Mouse (Mus musculus): ENCODE measurements around the gene Cdh12. TPM values are rescaled to one million over a fixed set of nuclear protein-coding genes. Genes with fewer than 3 reads are reported as not detected.
"Not testable (repeated sequence)": the region's sequence is repeated elsewhere in the genome, so short reads cannot be mapped to it uniquely, and the experiment has no call there.

Cdh12 gene
- polyA plus RNA-seq, 1 experiment from 2014 or later: 0.65 TPM

GRCm38 (mm10) chr15:20971041-20971440 lies 522.0 kb downstream of the Cdh12 start:
- H3K9ac ChIP-seq: no peak overlapping the region
- no peaks in the 10 kb centered on the region for H3K27me3 ChIP-seq (replicated peaks)
- H3K27ac ChIP-seq: no peak overlapping the region
- no peaks in the 10 kb centered on the region for H3K36me3 ChIP-seq
- 91% methylated on average over 2 of the region's 2 CpGs for WGBS
- H3K4me1 ChIP-seq (replicated peaks): no peaks in the 10 kb centered on the region
- ATAC-seq: no peak
- H3K4me2 ChIP-seq (replicated peaks): no peak overlapping the region
- H3K9me3 ChIP-seq: no peaks in the 10 kb centered on the region
- H3K4me3 ChIP-seq (replicated peaks): no peak overlapping the region

GRCm38 (mm10) chr15:21000541-21000940 lies 551.5 kb downstream of the Cdh12 start:
- H3K4me3 ChIP-seq (replicated peaks): no peak overlapping the region
- H3K9me3 ChIP-seq: no peaks in the 10 kb centered on the region
- ATAC-seq: no peak
- no peak overlapping the region for H3K4me2 ChIP-seq (replicated peaks)
- no peak overlapping the region for H3K9ac ChIP-seq
- WGBS: 88% methylated on average over 4 of the region's 4 CpGs
- H3K27me3 ChIP-seq (replicated peaks): no peaks in the 10 kb centered on the region
- H3K4me1 ChIP-seq (replicated peaks): no peaks in the 10 kb centered on the region
- no peak overlapping the region for H3K27ac ChIP-seq
- no peaks in the 10 kb centered on the region for H3K36me3 ChIP-seq

- Histone ChIP-seq H3K9ac (no peak overlapping the region), H3K4me2 (replicated peaks) (no peak overlapping the region), H3K4me3 (replicated peaks) (no peak overlapping the region), H3K27me3 (replicated peaks) (no peaks in the 10 kb centered on the region), H3K36me3 (no peaks in the 10 kb centered on the region), H3K27ac (no peak overlapping the region), H3K4me1 (replicated peaks) (no peaks in the 10 kb centered on the region), H3K9me3 (no peaks in the 10 kb centered on the region)
- 89% methylated on average over 2 of the region's 2 CpGs for WGBS
- no peak for ATAC-seq
These were observed 558.9 kb downstream of the Cdh12 start for GRCm38 (mm10) chr15:21007931-21008330.

- Histone ChIP-seq H3K4me1 (replicated peaks) (no peaks in the 10 kb centered on the region), H3K27ac (no peak overlapping the region), H3K36me3 (no peaks in the 10 kb centered on the region), H3K27me3 (replicated peaks) (no peaks in the 10 kb centered on the region), H3K9ac (no peak overlapping the region), H3K4me2 (replicated peaks) (no peak overlapping the region), H3K4me3 (replicated peaks) (no peak overlapping the region), H3K9me3 (no peaks in the 10 kb centered on the region)
- no peak for ATAC-seq
- WGBS: 47% methylated on average over 1 of the region's 1 CpGs
These were observed 559.4 kb downstream of the Cdh12 start for GRCm38 (mm10) chr15:21008487-21008886.

- no peaks in the 10 kb centered on the region for H3K9me3 ChIP-seq
- H3K27ac ChIP-seq: no peak overlapping the region
- no peak overlapping the region for H3K4me3 ChIP-seq (replicated peaks)
- H3K36me3 ChIP-seq: no peaks in the 10 kb centered on the region
- no peaks in the 10 kb centered on the region for H3K4me1 ChIP-seq (replicated peaks)
- peak; percentile 15; the same call in 1 of the 2 replicates for ATAC-seq
- WGBS: 52% methylated on average over 3 of the region's 3 CpGs
- no peak overlapping the region for H3K9ac ChIP-seq
- no peaks in the 10 kb centered on the region for H3K27me3 ChIP-seq (replicated peaks)
- H3K4me2 ChIP-seq (replicated peaks): no peak overlapping the region
These were observed 559.9 kb downstream of the Cdh12 start for GRCm38 (mm10) chr15:21008969-21009368.

GRCm38 (mm10) chr15:21063683-21064082 lies 614.6 kb downstream of the Cdh12 start:
- Histone ChIP-seq H3K9me3 (no peaks in the 10 kb centered on the region), H3K4me1 (replicated peaks) (no peaks in the 10 kb centered on the region), H3K36me3 (no peaks in the 10 kb centered on the region), H3K4me2 (replicated peaks) (no peak overlapping the region), H3K9ac (no peak overlapping the region), H3K27me3 (replicated peaks) (no peaks in the 10 kb centered on the region), H3K27ac (no peak overlapping the region), H3K4me3 (replicated peaks) (no peak overlapping the region)
- ATAC-seq: peak; percentile 31; the same call in 1 of the 2 replicates
- 60% methylated on average over 1 of the region's 1 CpGs for WGBS

- H3K4me2 ChIP-seq (replicated peaks): no peak overlapping the region
- no peaks in the 10 kb centered on the region for H3K4me1 ChIP-seq (replicated peaks)
- no peaks in the 10 kb centered on the region for H3K36me3 ChIP-seq
- ATAC-seq: no peak
- H3K27ac ChIP-seq: no peak overlapping the region
- no peaks in the 10 kb centered on the region for H3K9me3 ChIP-seq
- no peaks in the 10 kb centered on the region for H3K27me3 ChIP-seq (replicated peaks)
- 74% methylated on average over 2 of the region's 2 CpGs for WGBS
- no peak overlapping the region for H3K4me3 ChIP-seq (replicated peaks)
- H3K9ac ChIP-seq: no peak overlapping the region
These were observed 620.2 kb downstream of the Cdh12 start for GRCm38 (mm10) chr15:21069264-21069663.

- H3K9ac ChIP-seq: no peak overlapping the region
- H3K27me3 ChIP-seq (replicated peaks): no peaks in the 10 kb centered on the region
- H3K9me3 ChIP-seq: no peaks in the 10 kb centered on the region
- no peak for ATAC-seq
- H3K4me2 ChIP-seq (replicated peaks): no peak overlapping the region
- H3K4me1 ChIP-seq (replicated peaks): no peaks in the 10 kb centered on the region
- no peaks in the 10 kb centered on the region for H3K36me3 ChIP-seq
- H3K4me3 ChIP-seq (replicated peaks): no peak overlapping the region
- WGBS: 91% methylated on average over 1 of the region's 1 CpGs
- H3K27ac ChIP-seq: no peak overlapping the region
These were observed 643.8 kb downstream of the Cdh12 start for GRCm38 (mm10) chr15:21092824-21093223.

- H3K4me2 ChIP-seq (replicated peaks): peak overlapping the region; percentile 56
- peak; percentile 77 for ATAC-seq
- no peaks in the 10 kb centered on the region for H3K36me3 ChIP-seq
- 20% methylated on average over 11 of the region's 11 CpGs for WGBS
- no peaks in the 10 kb centered on the region for H3K9me3 ChIP-seq
- peak overlapping the region; percentile 21; the same call in 1 of the 2 replicates for H3K9ac ChIP-seq
- H3K4me1 ChIP-seq (replicated peaks): no peaks in the 10 kb centered on the region
- peak overlapping the region; percentile 28 for H3K4me3 ChIP-seq (replicated peaks)
- H3K27me3 ChIP-seq (replicated peaks): no peaks in the 10 kb centered on the region
- no peak overlapping the region for H3K27ac ChIP-seq
These were observed 660.2 kb downstream of the Cdh12 start for GRCm38 (mm10) chr15:21109009-21109841.

- Histone ChIP-seq H3K36me3 (no peaks in the 10 kb centered on the region), H3K27ac (no peak overlapping the region), H3K9ac (no peak overlapping the region), H3K4me1 (replicated peaks) (no peaks in the 10 kb centered on the region), H3K9me3 (no peaks in the 10 kb centered on the region), H3K4me3 (replicated peaks) (no peak overlapping the region), H3K27me3 (replicated peaks) (no peaks in the 10 kb centered on the region), H3K4me2 (replicated peaks) (no peak overlapping the region)
- no peak for ATAC-seq
- WGBS: 74% methylated on average over 4 of the region's 4 CpGs
These were observed 660.9 kb downstream of the Cdh12 start for GRCm38 (mm10) chr15:21109889-21110500.

- Histone ChIP-seq H3K4me2 (replicated peaks) (peak overlapping the region; percentile 63), H3K36me3 (no peaks in the 10 kb centered on the region), H3K9me3 (no peaks in the 10 kb centered on the region), H3K4me1 (replicated peaks) (no peaks in the 10 kb centered on the region), H3K27me3 (replicated peaks) (no peaks in the 10 kb centered on the region), H3K9ac (peak overlapping the region; percentile 5; the same call in 1 of the 2 replicates), H3K4me3 (replicated peaks) (peak overlapping the region; percentile 27), H3K27ac (no peak overlapping the region)
- ATAC-seq: 0 out of 2 replicates have a peak, but pooled peaks have one; percentile 31
- 13% methylated on average over 23 of the region's 23 CpGs for WGBS
These were observed 662.0 kb downstream of the Cdh12 start for GRCm38 (mm10) chr15:21110874-21111603.

- not testable (repeated sequence) for H3K9ac ChIP-seq; H3K4me1 ChIP-seq (replicated peaks); H3K27me3 ChIP-seq (replicated peaks); H3K4me2 ChIP-seq (replicated peaks); ATAC-seq; H3K9me3 ChIP-seq; H3K36me3 ChIP-seq; H3K4me3 ChIP-seq (replicated peaks); H3K27ac ChIP-seq
- WGBS: 100% methylated on average over 2 of the region's 2 CpGs
These were observed 665.7 kb downstream of the Cdh12 start for GRCm38 (mm10) chr15:21114775-21115174.

Data from intestine, embryonic 15.5 days (tissue).